ENCODE assay signal across 1 mouse cellular context in the genomic region with DNA sequence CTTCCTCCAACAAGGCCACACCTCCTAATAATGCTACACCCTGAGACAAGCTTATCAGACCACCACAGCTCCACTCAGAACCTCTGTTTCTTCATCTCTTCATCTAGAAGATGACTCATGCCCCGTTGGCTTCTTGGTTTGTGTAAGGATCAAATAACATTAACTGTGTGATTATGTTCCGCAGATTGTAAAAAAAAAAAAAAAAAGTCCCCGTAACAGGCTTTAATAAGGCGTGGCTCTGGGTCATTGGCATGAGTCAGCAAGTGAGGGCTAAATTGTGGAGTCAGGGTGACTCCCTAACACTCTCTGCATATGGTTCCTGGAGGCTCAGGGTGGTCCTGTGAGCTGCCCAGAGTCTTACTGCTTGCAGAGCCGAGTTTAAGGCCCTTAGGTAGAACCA.
A peak's percentile ranks its signal among the peaks of the same experiment; 100 is the strongest.
TF ChIP-seq lines count a peak whose summit lies in the region.

No protein-coding gene starts in this region.

TF ChIP-seq in MEL, 35 proteins besides CTCF, POLR2A, EP300 and RAD21 (continued from another document):
- TF ChIP-seq E2F4 (IDR thresholded peaks at IDR 0.05; ENCODE audit: borderline replicate concordance, low read depth, low read length): no peak
- TF ChIP-seq MXI1 (IDR thresholded peaks at IDR 0.05; ENCODE audit: low read depth, low read length): peak; percentile 24; the same call in 1 of the 2 replicates
- no peak for TF ChIP-seq USF1 (IDR thresholded peaks at IDR 0.05; ENCODE audit: low read depth, low read length)
- TF ChIP-seq ZKSCAN1 (IDR thresholded peaks at IDR 0.05; ENCODE audit: low read depth, low read length): no peak; the same call in 1 of the 2 replicates
- TF ChIP-seq TCF12 (IDR thresholded peaks at IDR 0.05; ENCODE audit: low read depth, low read length): peak; percentile 96
- peak; percentile 98 for TF ChIP-seq RCOR1 (IDR thresholded peaks at IDR 0.05; ENCODE audit: low read depth, low read length)
- TF ChIP-seq MAFK (IDR thresholded peaks at IDR 0.05; ENCODE audit: borderline replicate concordance, low read depth, low read length): peak; percentile 94
- TF ChIP-seq SMC3 (IDR thresholded peaks at IDR 0.05; ENCODE audit: low read depth, low read length): no peak
- no peak for TF ChIP-seq BHLHE40 (IDR thresholded peaks at IDR 0.05; ENCODE audit: borderline replicate concordance, low read depth, low read length)
